Mouse (Mus musculus) myocyte (in vitro differentiated cells): Measurements from ENCODE around the gene Tma7. TPM values are rescaled to one million over a fixed set of nuclear protein-coding genes. Genes with fewer than 3 reads are reported as not detected.
A peak's percentile ranks its signal among the peaks of the same experiment; 100 is the strongest.

ENCODE experiments used
- H3K27me3 ChIP-seq: one replicate; pipeline ENCODE4 v1.6.1; 2011; ENCODE audit not compliant: control insufficient read depth, insufficient read depth, insufficient read length
- H3K36me3 ChIP-seq: one replicate; pipeline ENCODE4 v1.6.1; 2011; ENCODE audit not compliant: control insufficient read depth, insufficient read depth
- H3K4me2 ChIP-seq: one replicate; pipeline ENCODE4 v1.6.1; 2011; ENCODE audit warnings: low read depth, control low read depth
- H3K4me3 ChIP-seq: one replicate; pipeline ENCODE4 v1.5.1; 2011; ENCODE audit warnings: mild to moderate bottlenecking, control low read depth, moderate library complexity
- H3K79me2 ChIP-seq: one replicate; pipeline ENCODE4 v1.6.1; 2011; ENCODE audit not compliant: control insufficient read depth, insufficient read depth
- H3ac ChIP-seq: one replicate; pipeline ENCODE4 v1.6.1; 2011; ENCODE audit not compliant: control insufficient read depth, insufficient read length
- CEBPB ChIP-seq: IDR thresholded peaks from 2 replicates; pipeline ENCODE4 v1.6.1; 2011; ENCODE audit warnings: mild to moderate bottlenecking, moderate library complexity; ENCODE audit not compliant: poor library complexity, insufficient read depth, severe bottlenecking
- E2F4 ChIP-seq: IDR thresholded peaks from one replicate; pipeline ENCODE4 v1.6.1; 2011; ENCODE audit warnings: mild to moderate bottlenecking, control low read depth, moderate library complexity; ENCODE audit not compliant: insufficient read depth
- MAX ChIP-seq: IDR thresholded peaks from one replicate; pipeline ENCODE4 v1.6.1; 2011; ENCODE audit warnings: low read depth, mild to moderate bottlenecking, control low read depth
- MYOD1 ChIP-seq, 3 experiments: IDR thresholded peaks; one replicate each; pipeline ENCODE4 v1.6.1; 2011; ENCODE audit warnings: control low read depth in 2 of 3, low read depth in 2 of 3, mild to moderate bottlenecking in 2 of 3, moderate library complexity in 1 of 3; ENCODE audit not compliant: insufficient read length in 2 of 3, control insufficient read depth in 1 of 3
- MYOG ChIP-seq, 3 experiments: IDR thresholded peaks; one replicate each; pipeline ENCODE4 v1.6.1; 2011; ENCODE audit warnings: control low read depth in 2 of 3, low read depth in 2 of 3, mild to moderate bottlenecking in 2 of 3; ENCODE audit not compliant: insufficient read length in 2 of 3, control insufficient read depth in 1 of 3, insufficient read depth in 1 of 3
- POLR2A ChIP-seq: IDR thresholded peaks from one replicate; pipeline ENCODE4 v1.6.1; 2011; ENCODE audit warnings: low read depth, mild to moderate bottlenecking, control low read depth, moderate library complexity; ENCODE audit not compliant: insufficient read length
- POLR2AphosphoS2 ChIP-seq: IDR thresholded peaks from one replicate; pipeline ENCODE4 v1.6.1; 2011; ENCODE audit warnings: low read depth, control low read depth; ENCODE audit not compliant: insufficient read length
- REST ChIP-seq: IDR thresholded peaks from one replicate; pipeline ENCODE4 v1.6.1; 2011; ENCODE audit warnings: mild to moderate bottlenecking, control low read depth, moderate library complexity; ENCODE audit not compliant: insufficient read depth, insufficient read length
- SRF ChIP-seq: IDR thresholded peaks from one replicate; pipeline ENCODE4 v1.6.1; 2011; ENCODE audit warnings: low read depth; ENCODE audit not compliant: control insufficient read depth, insufficient read length
- TCF12 ChIP-seq: IDR thresholded peaks from one replicate; pipeline ENCODE4 v1.6.1; 2011; ENCODE audit warnings: mild to moderate bottlenecking, control low read depth; ENCODE audit not compliant: poor library complexity, insufficient read depth, severe bottlenecking
- TCF3 ChIP-seq: IDR thresholded peaks from one replicate; pipeline ENCODE4 v1.6.1; 2011; ENCODE audit warnings: low read depth, control low read depth; ENCODE audit not compliant: insufficient read length
- USF1 ChIP-seq: IDR thresholded peaks from one replicate; pipeline ENCODE4 v1.6.1; 2011; ENCODE audit warnings: low read depth, mild to moderate bottlenecking, control low read depth, moderate library complexity
- polyA plus RNA-seq: library from polyadenylated mRNA; unstranded; fragments of >200 nt; fragmentation: generic; extraction: Trizol; gene quantifications from one replicate; pipeline ENCODE4 v1.2.1, GENCODE M21; 2012; ENCODE audit warnings: missing spikeins

Tma7 gene
- polyA plus RNA-seq, 1 experiment = 271 TPM

GRCm38 (mm10) chr9:109038086-109038895 lies 44.1 kb downstream of the Tma7 start, which contains the start of gene Shisa5:
TSS of gene Shisa5 (plus strand) at chr9:109038565.
- H3K36me3 ChIP-seq = no peaks in the 10 kb centered on the region
- no peaks in the 10 kb centered on the region for H3K27me3 ChIP-seq
- H3K79me2 ChIP-seq = peaks cover 16% of the 10 kb centered on the region
- peak within 1 kb of the TSS; percentile 76 for H3ac ChIP-seq
- TF ChIP-seq TCF12 = no peak
- TF ChIP-seq POLR2A = peak; percentile 99
- no peak for TF ChIP-seq MYOG (IDR thresholded peaks at IDR 0.05; ENCODE audit: control insufficient read depth in 1 of 3, insufficient read depth in 1 of 3, insufficient read length in 2 of 3, low read depth in 2 of 3)
- no peak for TF ChIP-seq E2F4
- TF ChIP-seq MYOD1 (IDR thresholded peaks at IDR 0.05; ENCODE audit: control insufficient read depth in 1 of 3, insufficient read length in 2 of 3, low read depth in 2 of 3) = peak in 1 of 3 experiments; percentile 43
- TF ChIP-seq POLR2AphosphoS2 = peak; percentile 99
- TF ChIP-seq SRF = no peak
- peak within 1 kb of the TSS; percentile 79 for H3K4me3 ChIP-seq
- peak within 1 kb of the TSS; percentile 97 for H3K4me2 ChIP-seq

- no peaks in the 10 kb centered on the region for H3K36me3 ChIP-seq
- no peak overlapping the region for H3K4me2 ChIP-seq
- no peak overlapping the region for H3ac ChIP-seq
- no peak overlapping the region for H3K4me3 ChIP-seq
- TF ChIP-seq USF1 (no peak), POLR2A (no peak), REST (no peak), E2F4 (no peak), TCF3 (no peak), MAX (no peak), TCF12 (no peak), MYOD1 (IDR thresholded peaks at IDR 0.05; ENCODE audit: control insufficient read depth in 1 of 3, insufficient read length in 2 of 3, low read depth in 2 of 3) (no peak), SRF (no peak), MYOG (IDR thresholded peaks at IDR 0.05; ENCODE audit: control insufficient read depth in 1 of 3, insufficient read depth in 1 of 3, insufficient read length in 2 of 3, low read depth in 2 of 3) (no peak), POLR2AphosphoS2 (no peak)
- no peaks in the 10 kb centered on the region for H3K27me3 ChIP-seq
- H3K79me2 ChIP-seq = no peaks in the 10 kb centered on the region
Observed at GRCm38 (mm10) chr9:109032435-109032834, 50.0 kb downstream of the Tma7 start.

GRCm38 (mm10) chr9:109031686-109032085 lies 50.7 kb downstream of the Tma7 start:
- TF ChIP-seq TCF3 = no peak
- no peak for TF ChIP-seq E2F4
- TF ChIP-seq USF1 = no peak
- no peak for TF ChIP-seq MYOD1 (IDR thresholded peaks at IDR 0.05; ENCODE audit: control insufficient read depth in 1 of 3, insufficient read length in 2 of 3, low read depth in 2 of 3)
- no peak for TF ChIP-seq POLR2A
- no peak for TF ChIP-seq MAX
- no peak overlapping the region for H3K4me2 ChIP-seq
- no peak overlapping the region for H3K4me3 ChIP-seq

GRCm38 (mm10) chr9:109031001-109031400 lies 51.4 kb downstream of the Tma7 start:
- no peaks in the 10 kb centered on the region for H3K36me3 ChIP-seq
- no peak for TF ChIP-seq REST
- TF ChIP-seq CEBPB = no peak
- no peak for TF ChIP-seq TCF12
- TF ChIP-seq MYOG (IDR thresholded peaks at IDR 0.05; ENCODE audit: control insufficient read depth in 1 of 3, insufficient read depth in 1 of 3, insufficient read length in 2 of 3, low read depth in 2 of 3) = no peak
- TF ChIP-seq USF1 = no peak
- no peak for TF ChIP-seq E2F4
- no peak for TF ChIP-seq TCF3
- TF ChIP-seq MAX = no peak
- no peak for TF ChIP-seq POLR2AphosphoS2
- TF ChIP-seq SRF = no peak
- H3ac ChIP-seq = no peak overlapping the region
- H3K4me3 ChIP-seq = no peak overlapping the region
- no peaks in the 10 kb centered on the region for H3K27me3 ChIP-seq
- H3K79me2 ChIP-seq = no peaks in the 10 kb centered on the region
- no peak overlapping the region for H3K4me2 ChIP-seq

More at GRCm38 (mm10) chr9:109031686-109032085, 50.7 kb downstream of the Tma7 start:
- Histone ChIP-seq H3ac (no peak overlapping the region), H3K36me3 (no peaks in the 10 kb centered on the region), H3K79me2 (no peaks in the 10 kb centered on the region), H3K27me3 (no peaks in the 10 kb centered on the region)

- Histone ChIP-seq H3ac (no peak overlapping the region), H3K27me3 (no peaks in the 10 kb centered on the region), H3K4me3 (no peak overlapping the region), H3K4me2 (no peak overlapping the region), H3K36me3 (no peaks in the 10 kb centered on the region), H3K79me2 (no peaks in the 10 kb centered on the region)
- no peak for TF ChIP-seq MAX
- TF ChIP-seq MYOG (IDR thresholded peaks at IDR 0.05; ENCODE audit: control insufficient read depth in 1 of 3, insufficient read depth in 1 of 3, insufficient read length in 2 of 3, low read depth in 2 of 3) = no peak
- no peak for TF ChIP-seq POLR2A
- no peak for TF ChIP-seq TCF12
- TF ChIP-seq MYOD1 (IDR thresholded peaks at IDR 0.05; ENCODE audit: control insufficient read depth in 1 of 3, insufficient read length in 2 of 3, low read depth in 2 of 3) = no peak
- TF ChIP-seq POLR2AphosphoS2 = no peak
- TF ChIP-seq SRF = no peak
- TF ChIP-seq USF1 = no peak
- TF ChIP-seq CEBPB = no peak
- no peak for TF ChIP-seq TCF3
- no peak for TF ChIP-seq E2F4
- no peak for TF ChIP-seq REST
Observed at GRCm38 (mm10) chr9:109030312-109030711, 52.1 kb downstream of the Tma7 start.
